Mouse (Mus musculus) liver, embryonic 12.5 days (tissue): ENCODE results near the gene Pitpnm1. TPM values are rescaled to one million over a fixed set of nuclear protein-coding genes. Genes with fewer than 3 reads are reported as not detected.

Source experiments
- ATAC-seq: fragments of 200-750 bp; cut with Nextera tagmentation; 2 replicates; pipeline ENCODE4 v1.8.0; 2017; ENCODE audit warnings: moderate number of reproducible peaks, mild to moderate bottlenecking, moderate library complexity
- H3K27ac ChIP-seq: fragments of 300-500 bp; sonication (generic); 2 replicates; pipeline ENCODE4 v1.5.1; 2016; ENCODE audit warnings: mild to moderate bottlenecking
- H3K27me3 ChIP-seq: fragments of 300-500 bp; sonication (generic); replicated peaks from 2 replicates; pipeline ENCODE4 v1.6.1; 2016; ENCODE audit warnings: mild to moderate bottlenecking, moderate library complexity
- H3K36me3 ChIP-seq: fragments of 300-500 bp; sonication (generic); 2 replicates; pipeline ENCODE4 v1.6.1; 2016; ENCODE audit warnings: mild to moderate bottlenecking, moderate library complexity
- H3K4me1 ChIP-seq: fragments of 300-500 bp; sonication (generic); 2 replicates; pipeline ENCODE4 v1.6.1; 2016
- H3K4me2 ChIP-seq: fragments of 300-500 bp; sonication (generic); 2 replicates; pipeline ENCODE4 v1.6.1; 2016; ENCODE audit warnings: mild to moderate bottlenecking, moderate library complexity
- H3K4me3 ChIP-seq: fragments of 300-500 bp; sonication (generic); 2 replicates; pipeline ENCODE4 v1.5.1; 2016; ENCODE audit warnings: mild to moderate bottlenecking, moderate library complexity
- H3K9ac ChIP-seq: fragments of 300-500 bp; sonication (generic); 2 replicates; pipeline ENCODE4 v1.6.1; 2016; ENCODE audit warnings: mild to moderate bottlenecking, moderate library complexity
- H3K9me3 ChIP-seq: fragments of 300-500 bp; sonication (generic); replicated peaks from 2 replicates; pipeline ENCODE4 v1.6.1; 2016; ENCODE audit warnings: mild to moderate bottlenecking, moderate library complexity
- WGBS: fragments of 180-500 bp; shearing (Covaris S2); methylation state at CpG from one replicate; pipeline ENCODE4 v1.1.7; 2016; ENCODE audit not compliant: insufficient replicate concordance; 5-methylcytosine and 5-hydroxymethylcytosine counted together
- polyA plus RNA-seq: library from polyadenylated mRNA; unstranded; fragments of >200 nt; fragmentation: Nextera tagmentation; extraction: Ambion mirVana; gene quantifications from 2 replicates; pipeline ENCODE4 v1.2.1, GENCODE M21; 2016

Pitpnm1 gene
- polyA plus RNA-seq = 4.8 and 5.0 TPM in 2 replicates

DNA sequence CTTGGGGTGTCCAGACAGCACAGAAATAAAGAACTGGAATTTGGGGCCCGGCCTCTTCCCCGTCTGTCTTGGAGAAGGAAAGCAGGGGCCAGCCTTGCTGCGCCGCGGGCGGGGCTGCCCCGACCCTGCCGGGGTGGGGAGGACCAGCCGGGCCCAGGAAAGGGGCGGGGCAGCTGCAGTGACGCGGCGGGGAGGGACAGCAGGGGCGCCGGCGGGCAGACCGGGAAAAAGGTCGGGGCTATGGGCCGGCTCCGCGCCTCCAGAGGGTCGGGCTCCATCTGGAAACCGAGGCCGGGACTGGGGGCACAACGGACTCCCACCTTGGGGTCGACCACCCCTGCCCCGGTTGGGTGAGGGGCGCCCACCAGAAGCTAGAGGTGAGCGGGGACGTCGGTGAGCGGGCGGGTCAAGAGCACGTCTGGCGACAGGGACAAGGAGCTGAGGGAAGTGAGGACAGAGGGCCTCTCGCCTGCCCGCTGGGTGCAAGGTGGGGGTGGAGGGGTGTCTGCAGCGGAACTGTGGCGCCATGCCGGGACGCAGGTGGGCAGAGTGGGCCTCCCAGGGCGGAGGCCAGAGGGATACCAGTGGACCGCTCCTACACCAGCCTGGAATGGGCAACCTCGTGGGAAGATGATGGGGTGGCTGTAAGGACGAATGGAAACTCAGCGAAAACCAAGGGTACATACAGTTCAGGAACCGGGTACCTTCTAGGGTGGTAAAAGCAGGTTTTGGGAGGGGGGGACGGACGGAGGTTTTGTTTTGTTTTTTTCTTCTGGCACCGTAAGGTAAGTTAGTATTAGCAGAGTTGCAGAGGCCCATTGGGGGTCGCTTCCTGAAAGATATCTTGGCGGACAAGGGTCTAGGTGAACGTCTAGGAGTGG is at the start of gene Pitpnm1:
Pitpnm1 (plus strand) TSS at position 162 of the 881 bp plus-strand sequence.
- peak within 1 kb of the TSS; percentile 67 for H3K27ac ChIP-seq
- WGBS = 2% methylated on average over 50 of the region's 53 CpGs
- H3K27me3 ChIP-seq = peaks cover 50% of the 10 kb centered on the region
- ATAC-seq = no peak
- peaks cover 51% of the 10 kb centered on the region for H3K4me1 ChIP-seq
- H3K9ac ChIP-seq = peak within 1 kb of the TSS; percentile 70
- no peaks in the 10 kb centered on the region for H3K9me3 ChIP-seq
- H3K4me2 ChIP-seq = peak within 1 kb of the TSS; percentile 93
- H3K4me3 ChIP-seq = peak within 1 kb of the TSS; percentile 72
- H3K36me3 ChIP-seq = peaks cover 4% of the 10 kb centered on the region; the same call in 1 of the 2 replicates

DNA sequence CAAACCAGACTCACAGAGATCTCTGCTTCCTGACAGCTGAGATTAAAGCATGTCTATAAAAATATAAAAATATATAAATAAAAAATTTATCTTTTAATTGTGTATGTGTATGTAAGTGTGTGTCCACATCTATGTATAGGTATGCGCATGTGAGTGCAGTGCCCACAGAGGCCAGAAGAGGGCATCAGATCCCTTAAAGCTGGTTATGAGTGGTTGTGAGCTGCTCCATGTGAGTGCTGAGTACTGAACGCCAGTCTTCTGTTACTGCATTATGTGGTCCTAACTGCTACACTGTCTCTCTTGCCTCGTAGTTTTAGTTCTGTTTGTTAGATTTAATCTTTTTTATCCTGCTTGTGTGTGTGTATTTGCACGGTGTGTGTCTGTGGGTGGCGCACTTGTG is 48.8 kb upstream of the Pitpnm1 start:
- Histone ChIP-seq H3K4me1 (peaks cover 26% of the 10 kb centered on the region), H3K9ac (no peak overlapping the region), H3K27me3 (no peaks in the 10 kb centered on the region), H3K36me3 (no peaks in the 10 kb centered on the region), H3K9me3 (peaks cover 4% of the 10 kb centered on the region; the same call in 1 of the 2 replicates), H3K4me3 (no peak overlapping the region), H3K27ac (no peak overlapping the region), H3K4me2 (no peak overlapping the region)
- 86% methylated on average over 5 of the region's 5 CpGs for WGBS
- no peak for ATAC-seq

DNA sequence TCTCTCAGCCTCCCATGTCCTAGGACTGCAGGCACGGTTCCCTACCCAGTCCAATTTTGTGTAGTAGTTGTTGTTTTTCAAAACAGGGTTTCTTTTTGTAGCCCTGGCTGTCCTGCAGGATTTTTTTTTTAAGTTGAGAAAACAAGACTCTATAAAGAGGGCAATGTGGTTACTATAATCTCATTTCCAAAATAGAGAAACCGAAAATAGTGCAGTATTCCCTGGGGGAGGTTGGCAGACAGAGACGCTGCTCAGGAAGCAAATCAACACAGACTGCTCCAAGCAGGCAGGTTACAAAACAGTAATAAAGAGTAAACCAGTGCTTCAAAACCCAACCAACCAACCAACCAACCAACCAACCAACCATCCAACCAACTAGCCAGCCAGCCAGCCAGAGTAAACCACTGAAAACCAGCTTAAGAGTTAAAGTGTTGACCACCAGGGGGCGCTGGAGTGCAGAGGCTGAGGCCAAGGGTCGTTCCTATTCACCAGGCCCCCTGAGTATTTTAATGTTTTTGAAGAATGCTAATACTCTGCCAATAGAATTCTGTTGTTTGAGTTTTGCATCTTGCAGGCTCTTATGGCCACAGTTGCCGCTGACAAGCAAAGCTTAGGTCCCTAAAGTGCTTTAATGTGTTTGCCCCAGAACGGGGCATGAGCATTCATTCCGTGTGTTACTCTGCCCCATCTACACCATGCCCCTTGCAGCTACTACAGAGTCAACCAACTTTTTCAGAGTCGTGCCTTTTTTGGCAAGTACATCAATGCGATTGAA is 47.9 kb upstream of the Pitpnm1 start:
- Histone ChIP-seq H3K36me3 (no peaks in the 10 kb centered on the region), H3K4me3 (no peak overlapping the region), H3K27me3 (no peaks in the 10 kb centered on the region), H3K4me1 (peaks cover 26% of the 10 kb centered on the region), H3K4me2 (no peak overlapping the region), H3K9me3 (peaks cover 4% of the 10 kb centered on the region; the same call in 1 of the 2 replicates), H3K9ac (no peak overlapping the region), H3K27ac (no peak overlapping the region)
- no peak for ATAC-seq
- 51% methylated on average over 10 of the region's 10 CpGs for WGBS

DNA sequence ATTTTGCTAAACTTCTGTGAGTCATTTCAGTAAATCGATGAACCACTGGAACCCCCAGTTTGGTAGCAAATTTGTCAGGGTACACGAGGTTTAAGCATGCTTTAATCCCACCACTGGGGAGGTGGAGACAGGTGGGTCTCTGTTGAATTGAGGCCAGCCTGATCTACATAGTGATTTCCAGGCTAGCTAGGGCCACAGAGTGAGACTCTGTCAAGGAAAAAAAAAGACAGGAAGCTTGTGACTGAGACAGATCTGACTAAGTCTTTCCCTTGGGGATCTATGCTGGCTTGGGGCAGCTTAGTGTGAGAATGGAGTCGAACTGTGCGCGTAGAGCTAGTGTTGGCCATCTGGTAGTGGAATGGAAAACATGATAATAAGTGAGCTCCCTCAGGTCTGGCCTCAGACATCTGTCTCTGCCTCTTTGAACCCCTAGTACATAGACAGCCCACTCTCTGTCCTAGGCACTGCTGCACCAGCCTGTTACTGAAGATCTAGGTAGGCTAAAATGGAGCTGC is 47.2 kb upstream of the Pitpnm1 start:
- Histone ChIP-seq H3K9me3 (peaks cover 4% of the 10 kb centered on the region; the same call in 1 of the 2 replicates), H3K4me3 (no peak overlapping the region), H3K9ac (no peak overlapping the region), H3K4me2 (no peak overlapping the region), H3K36me3 (0 out of 2 replicates have a peak, but pooled peaks cover 2% of the 10 kb centered on the region), H3K27me3 (no peaks in the 10 kb centered on the region), H3K27ac (no peak overlapping the region), H3K4me1 (peaks cover 24% of the 10 kb centered on the region)
- ATAC-seq = no peak
- WGBS = 65% methylated on average over 5 of the region's 5 CpGs

GRCm38 (mm10) chr19:4054613-4055012 is 45.2 kb upstream of the Pitpnm1 start:
- H3K4me2 ChIP-seq = no peak overlapping the region

GRCm38 (mm10) chr19:4055216-4055946 is 44.4 kb upstream of the Pitpnm1 start:
- Histone ChIP-seq H3K36me3 (0 out of 2 replicates have a peak, but pooled peaks cover 2% of the 10 kb centered on the region), H3K9me3 (peaks cover 4% of the 10 kb centered on the region; the same call in 1 of the 2 replicates), H3K27me3 (no peaks in the 10 kb centered on the region), H3K4me2 (no peak overlapping the region), H3K4me1 (peaks cover 50% of the 10 kb centered on the region), H3K27ac (no peak overlapping the region), H3K4me3 (no peak overlapping the region), H3K9ac (no peak overlapping the region)
- no peak for ATAC-seq
- 64% methylated on average over 8 of the region's 8 CpGs for WGBS

More at GRCm38 (mm10) chr19:4054613-4055012, 45.2 kb upstream of the Pitpnm1 start:
- WGBS = 73% methylated on average over 5 of the region's 5 CpGs
- Histone ChIP-seq H3K9ac (no peak overlapping the region), H3K36me3 (0 out of 2 replicates have a peak, but pooled peaks cover 2% of the 10 kb centered on the region), H3K27me3 (no peaks in the 10 kb centered on the region), H3K27ac (no peak overlapping the region), H3K9me3 (peaks cover 4% of the 10 kb centered on the region; the same call in 1 of the 2 replicates), H3K4me1 (peaks cover 42% of the 10 kb centered on the region), H3K4me3 (no peak overlapping the region)
- no peak for ATAC-seq

- Histone ChIP-seq H3K27ac (peak overlapping the region; percentile 46; the same call in 1 of the 2 replicates), H3K36me3 (0 out of 2 replicates have a peak, but pooled peaks cover 2% of the 10 kb centered on the region), H3K4me3 (no peak overlapping the region), H3K27me3 (no peaks in the 10 kb centered on the region), H3K9ac (no peak overlapping the region), H3K4me2 (no peak overlapping the region), H3K4me1 (peaks cover 52% of the 10 kb centered on the region), H3K9me3 (peaks cover 3% of the 10 kb centered on the region; the same call in 1 of the 2 replicates)
- ATAC-seq = no peak
- WGBS = 51% methylated on average over 15 of the region's 15 CpGs
Observed at GRCm38 (mm10) chr19:4055947-4056693, 43.7 kb upstream of the Pitpnm1 start.

GRCm38 (mm10) chr19:4056727-4057126 is 43.1 kb upstream of the Pitpnm1 start:
- Histone ChIP-seq H3K4me2 (no peak overlapping the region), H3K27ac (peak overlapping the region; percentile 46), H3K27me3 (no peaks in the 10 kb centered on the region), H3K36me3 (0 out of 2 replicates have a peak, but pooled peaks cover 2% of the 10 kb centered on the region), H3K9ac (no peak overlapping the region), H3K4me1 (peaks cover 52% of the 10 kb centered on the region), H3K9me3 (no peaks in the 10 kb centered on the region), H3K4me3 (no peak overlapping the region)
- ATAC-seq = no peak
- WGBS = 52% methylated on average over 4 of the region's 4 CpGs

- Histone ChIP-seq H3K9ac (no peak overlapping the region), H3K9me3 (no peaks in the 10 kb centered on the region), H3K36me3 (0 out of 2 replicates have a peak, but pooled peaks cover 2% of the 10 kb centered on the region), H3K27ac (0 out of 2 replicates have a peak overlapping the region, but pooled peaks have one; percentile 84), H3K27me3 (no peaks in the 10 kb centered on the region), H3K4me2 (no peak overlapping the region), H3K4me3 (no peak overlapping the region), H3K4me1 (peaks cover 52% of the 10 kb centered on the region)
- no peak for ATAC-seq
- 80% methylated on average over 13 of the region's 13 CpGs for WGBS
Observed at GRCm38 (mm10) chr19:4057389-4057788, 42.4 kb upstream of the Pitpnm1 start.

DNA sequence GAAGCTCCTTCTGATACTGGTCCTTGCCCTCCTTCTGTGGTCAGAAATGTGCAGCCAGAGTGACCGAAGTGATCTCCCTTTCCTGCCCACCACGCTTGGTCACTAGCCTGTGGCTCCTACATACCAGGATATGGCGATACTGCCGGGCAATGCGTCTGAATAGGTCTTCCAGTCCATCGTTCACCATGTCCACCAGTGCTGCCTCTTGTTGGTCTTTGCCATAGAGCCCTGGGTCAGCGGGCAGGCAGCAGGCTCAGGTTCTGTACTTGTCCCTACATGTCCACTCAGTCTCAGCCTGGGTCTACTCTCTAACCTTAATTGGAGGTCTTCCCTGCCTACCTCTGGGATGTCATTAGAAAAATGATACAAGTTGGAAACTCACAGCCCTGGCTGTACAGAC is 41.8 kb upstream of the Pitpnm1 start:
- Histone ChIP-seq H3K9me3 (no peaks in the 10 kb centered on the region), H3K4me2 (peak overlapping the region; percentile 73), H3K27me3 (no peaks in the 10 kb centered on the region), H3K4me1 (peaks cover 52% of the 10 kb centered on the region), H3K36me3 (0 out of 2 replicates have a peak, but pooled peaks cover 2% of the 10 kb centered on the region), H3K9ac (no peak overlapping the region), H3K4me3 (no peak overlapping the region), H3K27ac (peak overlapping the region; percentile 84)
- ATAC-seq = no peak
- WGBS = 77% methylated on average over 7 of the region's 7 CpGs
